Mouse (Mus musculus): ENCODE measurements around the gene Cfl1.

- TF ChIP-seq POLR2A (IDR thresholded peaks at IDR 0.05; ENCODE audit: low read depth, low read length) (no peak), MAX (IDR thresholded peaks at IDR 0.05; ENCODE audit: low read length) (no peak), TCF12 (IDR thresholded peaks at IDR 0.05; ENCODE audit: low read depth, low read length) (no peak), IRF4 (IDR thresholded peaks at IDR 0.05; ENCODE audit: low read depth, low read length) (no peak), CTCF (conservative IDR thresholded peaks at IDR 0.05 in 1 of 2, IDR thresholded peaks at IDR 0.05 in 1 of 2; ENCODE audit: low read depth in 2 of 2, low read length in 2 of 2) (no peak), ZNF384 (IDR thresholded peaks at IDR 0.05; ENCODE audit: low read depth, low read length) (no peak), MEF2A (IDR thresholded peaks at IDR 0.05; ENCODE audit: borderline replicate concordance, low read depth, low read length) (no peak), BHLHE40 (IDR thresholded peaks at IDR 0.05; ENCODE audit: low read depth, low read length) (no peak), NRF1 (IDR thresholded peaks at IDR 0.05; ENCODE audit: low read depth, low read length) (no peak), EP300 (IDR thresholded peaks at IDR 0.05; ENCODE audit: low read length) (no peak), USF1 (IDR thresholded peaks at IDR 0.05; ENCODE audit: low read depth, low read length) (no peak), KAT2A (IDR thresholded peaks at IDR 0.05; ENCODE audit: insufficient replicate concordance, low read length) (no peak), ELF1 (IDR thresholded peaks at IDR 0.05; ENCODE audit: low read depth, low read length) (no peak)
Observed at GRCm38 (mm10) chr19:5466916-5467500, 23.2 kb upstream of the Cfl1 start.
